Mouse (Mus musculus) stomach, postnatal 0 days (tissue): ENCODE data around the gene Pabpn1l. TPM values are rescaled to one million over a fixed set of nuclear protein-coding genes. Genes with fewer than 3 reads are reported as not detected.

Experiments used
- ATAC-seq: fragments of 200-750 bp; cut with Nextera tagmentation; 2 replicates; pipeline ENCODE4 v1.8.0; 2017; ENCODE audit not compliant: low FRiP score, low TSS enrichment
- DNase-seq: peaks from one replicate; pipeline ENCODE4 v3.0.0-alpha.2; 2016; ENCODE audit warnings: low spot score
- H3K27ac ChIP-seq: fragments of 300-500 bp; sonication (generic); replicated peaks from 2 replicates; pipeline ENCODE4 v1.5.1; 2014; ENCODE audit warnings: mild to moderate bottlenecking, control low read depth
- H3K27me3 ChIP-seq: fragments of 300-500 bp; sonication (generic); 2 replicates; pipeline ENCODE4 v1.6.1; 2014; ENCODE audit warnings: low read length; ENCODE audit not compliant: control insufficient read depth, insufficient read depth
- H3K36me3 ChIP-seq: fragments of 300-500 bp; sonication (generic); 2 replicates; pipeline ENCODE4 v1.6.1; 2014; ENCODE audit warnings: low read length, mixed read lengths; ENCODE audit not compliant: control insufficient read depth, insufficient read depth
- H3K4me1 ChIP-seq: fragments of 300-500 bp; sonication (generic); replicated peaks from 2 replicates; pipeline ENCODE4 v1.6.1; 2014; ENCODE audit warnings: antibody characterized with exemption; ENCODE audit not compliant: control insufficient read depth, insufficient read depth
- H3K4me2 ChIP-seq: fragments of 300-500 bp; sonication (generic); replicated peaks from 2 replicates; pipeline ENCODE4 v1.6.1; 2014; ENCODE audit warnings: low read depth, mild to moderate bottlenecking, control low read depth, moderate library complexity
- H3K4me3 ChIP-seq: fragments of 300-500 bp; sonication (generic); 2 replicates; pipeline ENCODE4 v1.5.1; 2014; ENCODE audit warnings: low read depth, low read length, control low read depth
- H3K9ac ChIP-seq: fragments of 300-500 bp; sonication (generic); 2 replicates; pipeline ENCODE4 v1.6.1; 2014; ENCODE audit warnings: mild to moderate bottlenecking, low read length, control low read depth, mixed read lengths
- H3K9me3 ChIP-seq: fragments of 300-500 bp; sonication (generic); 2 replicates; pipeline ENCODE4 v1.6.1; 2016; ENCODE audit warnings: low read length; ENCODE audit not compliant: control insufficient read depth
- CTCF ChIP-seq: IDR thresholded peaks from 2 replicates; pipeline ENCODE4 v1.5.1; 2016; ENCODE audit warnings: antibody characterized with exemption, low read depth, mild to moderate bottlenecking, moderate library complexity
- EP300 ChIP-seq: optimal IDR thresholded peaks from 2 replicates; pipeline ENCODE3; 2016; ENCODE audit warnings: antibody characterized with exemption
- WGBS: fragments of 180-500 bp; shearing (Covaris S2); extraction: QIAGEN DNeasy Blood & Tissue Kit; methylation state at CpG from one replicate; pipeline ENCODE4 v1.1.7; 2014; 5-methylcytosine and 5-hydroxymethylcytosine counted together
- polyA plus RNA-seq: library from polyadenylated mRNA; unstranded; fragments of >200 nt; fragmentation: Nextera tagmentation; extraction: Ambion mirVana; gene quantifications from 2 replicates; pipeline ENCODE4 v1.2.1, GENCODE M21; 2015

The Pabpn1l gene
- polyA plus RNA-seq, 1 experiment from 2014 or later: 0.08 TPM

GRCm38 (mm10) chr8:122610612-122611277 is 11.8 kb downstream of the Pabpn1l start:
- ATAC-seq: no peak; the same call in none of the 2 replicates
- WGBS: 5% methylated on average over 17 of the region's 20 CpGs
- peak overlapping the region; percentile 74 for H3K9ac ChIP-seq
- peak overlapping the region; percentile 66 for H3K4me3 ChIP-seq
- H3K4me1 ChIP-seq: no peaks in the 10 kb centered on the region; the same call in 1 of the 2 replicates
- no peaks in the 10 kb centered on the region for H3K9me3 ChIP-seq
- DNase-seq: no peak
- H3K4me2 ChIP-seq: peak overlapping the region; percentile 95
- H3K36me3 ChIP-seq: peaks cover 7% of the 10 kb centered on the region
- no peak for TF ChIP-seq CTCF
- no peak for TF ChIP-seq EP300
- peak overlapping the region; percentile 76 for H3K27ac ChIP-seq
- H3K27me3 ChIP-seq: no peaks in the 10 kb centered on the region

- Histone ChIP-seq H3K4me2 (no peak overlapping the region), H3K4me1 (no peaks in the 10 kb centered on the region; the same call in 1 of the 2 replicates), H3K4me3 (no peak overlapping the region), H3K9me3 (no peaks in the 10 kb centered on the region), H3K27ac (no peak overlapping the region), H3K36me3 (peaks cover 7% of the 10 kb centered on the region), H3K27me3 (no peaks in the 10 kb centered on the region), H3K9ac (no peak overlapping the region)
- DNase-seq (no peak), ATAC-seq (no peak)
- TF ChIP-seq EP300 (no peak), CTCF (no peak; the same call in 1 of the 2 replicates)
- 54% methylated on average over 4 of the region's 4 CpGs for WGBS
Measured at GRCm38 (mm10) chr8:122610209-122610608, 12.3 kb downstream of the Pabpn1l start.

- ATAC-seq (no peak), DNase-seq (no peak)
- Histone ChIP-seq H3K9me3 (no peaks in the 10 kb centered on the region), H3K4me3 (no peak overlapping the region), H3K4me1 (no peaks in the 10 kb centered on the region), H3K27ac (no peak overlapping the region), H3K27me3 (no peaks in the 10 kb centered on the region), H3K4me2 (no peak overlapping the region), H3K9ac (no peak overlapping the region), H3K36me3 (no peaks in the 10 kb centered on the region)
- 89% methylated on average over 11 of the region's 12 CpGs for WGBS
- TF ChIP-seq EP300: no peak
- no peak for TF ChIP-seq CTCF
Measured at GRCm38 (mm10) chr8:122606810-122607209, 15.7 kb downstream of the Pabpn1l start.

- no peak overlapping the region for H3K27ac ChIP-seq
- DNase-seq (no peak), ATAC-seq (no peak)
- H3K4me2 ChIP-seq: no peak overlapping the region
- no peak overlapping the region for H3K9ac ChIP-seq
- no peaks in the 10 kb centered on the region for H3K9me3 ChIP-seq
- no peaks in the 10 kb centered on the region for H3K4me1 ChIP-seq
- no peaks in the 10 kb centered on the region for H3K36me3 ChIP-seq
- H3K4me3 ChIP-seq: no peak overlapping the region
- H3K27me3 ChIP-seq: no peaks in the 10 kb centered on the region
- TF ChIP-seq CTCF (no peak), EP300 (no peak)
- 76% methylated on average over 4 of the region's 4 CpGs for WGBS
Measured at GRCm38 (mm10) chr8:122605367-122605766, 17.2 kb downstream of the Pabpn1l start.

GRCm38 (mm10) chr8:122604640-122605039 is 17.9 kb downstream of the Pabpn1l start:
- no peaks in the 10 kb centered on the region for H3K36me3 ChIP-seq
- H3K9ac ChIP-seq: no peak overlapping the region
- no peaks in the 10 kb centered on the region for H3K27me3 ChIP-seq
- no peaks in the 10 kb centered on the region for H3K9me3 ChIP-seq
- no peak for ATAC-seq
- H3K4me1 ChIP-seq: no peaks in the 10 kb centered on the region
- 68% methylated on average over 1 of the region's 1 CpGs for WGBS
- H3K4me2 ChIP-seq: no peak overlapping the region
- H3K4me3 ChIP-seq: no peak overlapping the region
- TF ChIP-seq CTCF: no peak
- no peak for TF ChIP-seq EP300
- no peak overlapping the region for H3K27ac ChIP-seq
- DNase-seq: no peak

- DNase-seq: no peak
- ATAC-seq: no peak
- no peak overlapping the region for H3K9ac ChIP-seq
- no peaks in the 10 kb centered on the region for H3K4me1 ChIP-seq
- H3K4me2 ChIP-seq: no peak overlapping the region
- H3K9me3 ChIP-seq: no peaks in the 10 kb centered on the region
- no peaks in the 10 kb centered on the region for H3K36me3 ChIP-seq
- no peaks in the 10 kb centered on the region for H3K27me3 ChIP-seq
- H3K27ac ChIP-seq: no peak overlapping the region
- WGBS: 90% methylated on average over 9 of the region's 9 CpGs
- no peak overlapping the region for H3K4me3 ChIP-seq
- TF ChIP-seq EP300 (no peak), CTCF (no peak)
Measured at GRCm38 (mm10) chr8:122600666-122601065, 21.9 kb downstream of the Pabpn1l start.
